Mouse (Mus musculus): ENCODE data around the gene Hrc. TPM values are rescaled to one million over a fixed set of nuclear protein-coding genes. Genes with fewer than 3 reads are reported as not detected.

The Hrc gene
- total and polyA plus RNA-seq, 3 experiments = 0.16 TPM; not detected in 2

DNA sequence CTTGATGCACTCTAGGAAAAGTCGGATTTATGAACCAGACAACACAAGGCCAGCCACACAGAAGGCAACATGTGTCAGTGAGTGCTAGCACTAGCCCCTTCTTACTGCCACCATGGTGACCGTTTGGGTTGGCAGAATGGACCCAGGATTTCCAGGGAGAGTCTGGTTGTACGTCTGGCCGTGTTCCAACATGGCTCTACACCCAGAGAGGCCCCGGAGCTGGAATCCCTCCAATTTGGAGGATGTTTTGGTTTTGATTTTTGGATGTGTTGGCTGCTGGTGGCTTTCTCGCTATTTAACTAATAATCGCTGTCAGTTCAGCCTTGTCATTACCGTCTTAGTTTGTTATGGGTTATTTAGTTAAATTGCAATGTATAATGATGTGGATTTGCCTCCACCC is 32.5 kb upstream of the Hrc start:
- ATAC-seq (ENCODE audit: extremely low read depth, insufficient number of reproducible peaks, low FRiP score, poor library complexity, severe bottlenecking) (no peak), DNase-seq (ENCODE audit: low spot score) (no peak)
- peaks cover 42% of the 10 kb centered on the region for H3K27me3 ChIP-seq (ENCODE audit: insufficient read depth, low read length)
- no peak for TF ChIP-seq GATA1 (IDR thresholded peaks at IDR 0.05; ENCODE audit: borderline replicate concordance, low read length)
- TF ChIP-seq TAL1 (conservative IDR thresholded peaks at IDR 0.05; ENCODE audit: low read depth, low read length) = no peak
- H3K4me1 ChIP-seq (ENCODE audit: insufficient read depth, low read depth, low read length) = peaks cover 7% of the 10 kb centered on the region
- H3K9me3 ChIP-seq (replicated peaks) = no peaks in the 10 kb centered on the region
- no peak overlapping the region for H3K4me3 ChIP-seq (ENCODE audit: low read depth, low read length)
- no peaks in the 10 kb centered on the region for H3K36me3 ChIP-seq (replicated peaks)

DNA sequence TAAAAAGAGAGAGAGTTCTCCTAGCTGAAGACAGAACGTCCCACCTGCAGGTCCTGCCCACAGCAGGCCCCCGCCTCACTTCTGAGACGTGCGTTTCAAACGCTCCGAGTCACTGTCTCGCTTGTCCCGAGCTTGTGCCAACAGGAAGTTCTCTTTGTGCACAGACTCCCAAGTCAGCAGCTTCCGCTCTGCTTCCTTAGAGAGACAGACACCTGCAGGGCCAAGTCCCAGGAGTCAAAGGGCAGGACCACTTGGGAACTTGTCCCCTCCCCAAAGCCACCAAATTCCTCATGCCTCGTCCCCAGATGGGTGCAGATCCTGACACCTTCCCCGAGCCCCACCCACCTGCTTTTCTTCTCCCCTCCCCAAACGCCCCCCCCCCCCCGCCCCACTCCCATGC is 30.2 kb upstream of the Hrc start:
- H3K9me3 ChIP-seq (replicated peaks) = no peaks in the 10 kb centered on the region
- peaks cover 4% of the 10 kb centered on the region for H3K4me1 ChIP-seq (ENCODE audit: insufficient read depth, low read depth, low read length)
- peaks cover 46% of the 10 kb centered on the region for H3K27me3 ChIP-seq (ENCODE audit: insufficient read depth, low read length)
- DNase-seq (ENCODE audit: low spot score) (no peak), ATAC-seq (ENCODE audit: extremely low read depth, insufficient number of reproducible peaks, low FRiP score, poor library complexity, severe bottlenecking) (no peak)
- H3K4me3 ChIP-seq (ENCODE audit: low read depth, low read length) = no peak overlapping the region
- H3K36me3 ChIP-seq (replicated peaks) = no peaks in the 10 kb centered on the region
- TF ChIP-seq GATA1 (IDR thresholded peaks at IDR 0.05; ENCODE audit: borderline replicate concordance, low read length) (no peak), GATA2 (IDR thresholded peaks at IDR 0.05; ENCODE audit: borderline replicate concordance, low read depth, low read length) (no peak), TAL1 (conservative IDR thresholded peaks at IDR 0.05; ENCODE audit: low read depth, low read length) (no peak), POLR2AphosphoS5 (IDR thresholded peaks at IDR 0.05; ENCODE audit: insufficient replicate concordance, low read depth, low read length) (no peak), CTCF (IDR thresholded peaks at IDR 0.05; ENCODE audit: low read depth, low read length) (no peak)

DNA sequence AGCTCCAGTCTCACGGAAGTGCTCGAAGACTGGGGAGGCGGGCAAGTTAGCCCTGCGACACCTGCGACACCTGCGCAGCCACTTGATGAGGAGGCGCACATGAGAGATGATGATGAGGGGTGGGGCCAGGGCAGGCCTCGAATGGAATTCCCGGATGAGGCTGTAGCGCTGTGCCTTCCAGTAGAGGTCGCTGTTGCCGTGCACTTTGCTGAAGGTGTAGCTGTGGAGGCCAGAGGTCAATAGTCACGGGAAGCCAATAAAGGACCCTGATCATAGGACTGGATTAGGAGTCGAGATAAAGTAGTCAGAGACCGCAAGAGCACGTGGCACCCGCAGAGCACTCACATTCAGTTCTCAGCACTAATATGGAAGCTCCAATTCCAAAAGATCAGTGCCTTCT is 29.8 kb upstream of the Hrc start:
- no peaks in the 10 kb centered on the region for H3K36me3 ChIP-seq (replicated peaks)
- ATAC-seq (ENCODE audit: extremely low read depth, insufficient number of reproducible peaks, low FRiP score, poor library complexity, severe bottlenecking) = no peak
- DNase-seq (ENCODE audit: low spot score) = peak; percentile 28
- H3K4me3 ChIP-seq (ENCODE audit: low read depth, low read length) = no peak overlapping the region
- TF ChIP-seq CTCF (IDR thresholded peaks at IDR 0.05; ENCODE audit: low read depth, low read length) (peak; percentile 32; the same call in 1 of the 2 replicates), POLR2AphosphoS5 (IDR thresholded peaks at IDR 0.05; ENCODE audit: insufficient replicate concordance, low read depth, low read length) (no peak)
- H3K4me1 ChIP-seq (ENCODE audit: insufficient read depth, low read depth, low read length) = peaks cover 4% of the 10 kb centered on the region
- H3K27me3 ChIP-seq (ENCODE audit: insufficient read depth, low read length) = peaks cover 49% of the 10 kb centered on the region
- H3K9me3 ChIP-seq (replicated peaks) = no peaks in the 10 kb centered on the region

DNA sequence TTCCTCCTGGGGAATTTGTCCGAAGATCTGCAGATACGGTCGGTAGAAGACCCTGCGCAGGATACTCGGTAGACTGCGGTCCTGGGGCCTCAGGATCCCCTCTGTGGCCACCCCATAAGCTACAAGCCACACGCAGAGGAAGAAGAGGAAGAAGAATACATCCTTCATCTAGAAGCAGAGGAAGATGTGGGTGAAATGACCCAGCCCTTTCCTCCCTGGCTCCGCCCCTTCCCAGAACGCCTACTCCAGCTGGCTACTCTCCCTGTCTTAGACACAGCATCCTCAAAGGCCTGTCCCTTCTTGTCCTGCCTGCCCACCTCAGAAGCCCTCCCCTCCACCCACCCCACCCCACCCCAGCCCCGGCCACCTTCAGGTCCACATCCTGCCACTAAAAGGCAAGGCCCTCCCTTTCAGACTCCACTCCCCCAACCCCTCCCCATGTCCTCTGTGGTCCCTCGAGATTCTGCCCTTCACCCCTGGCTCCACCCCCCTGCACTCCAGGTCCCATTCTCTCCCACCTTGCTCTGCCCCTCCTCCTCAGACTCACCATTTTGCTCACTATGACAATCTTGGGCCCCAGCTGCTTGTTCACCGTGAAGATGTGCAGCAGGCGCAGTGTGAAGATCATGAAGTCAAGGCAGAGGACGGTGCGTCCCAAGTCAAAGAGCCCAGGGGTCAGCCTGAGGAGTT is 26.4 kb upstream of the Hrc start:
- peaks cover 7% of the 10 kb centered on the region for H3K4me1 ChIP-seq (ENCODE audit: insufficient read depth, low read depth, low read length)
- no peaks in the 10 kb centered on the region for H3K36me3 ChIP-seq (replicated peaks)
- H3K27me3 ChIP-seq (ENCODE audit: insufficient read depth, low read length) = peaks cover 34% of the 10 kb centered on the region
- TF ChIP-seq POLR2AphosphoS5 (IDR thresholded peaks at IDR 0.05; ENCODE audit: insufficient replicate concordance, low read depth, low read length) (no peak), GATA1 (IDR thresholded peaks at IDR 0.05; ENCODE audit: borderline replicate concordance, low read length) (no peak), CTCF (IDR thresholded peaks at IDR 0.05; ENCODE audit: low read depth, low read length) (no peak), GATA2 (IDR thresholded peaks at IDR 0.05; ENCODE audit: borderline replicate concordance, low read depth, low read length) (no peak), TAL1 (conservative IDR thresholded peaks at IDR 0.05; ENCODE audit: low read depth, low read length) (no peak)
- ATAC-seq (ENCODE audit: extremely low read depth, insufficient number of reproducible peaks, low FRiP score, poor library complexity, severe bottlenecking) (no peak), DNase-seq (ENCODE audit: low spot score) (no peak)
- H3K9me3 ChIP-seq (replicated peaks) = no peaks in the 10 kb centered on the region
- H3K4me3 ChIP-seq (ENCODE audit: low read depth, low read length) = no peak overlapping the region

DNA sequence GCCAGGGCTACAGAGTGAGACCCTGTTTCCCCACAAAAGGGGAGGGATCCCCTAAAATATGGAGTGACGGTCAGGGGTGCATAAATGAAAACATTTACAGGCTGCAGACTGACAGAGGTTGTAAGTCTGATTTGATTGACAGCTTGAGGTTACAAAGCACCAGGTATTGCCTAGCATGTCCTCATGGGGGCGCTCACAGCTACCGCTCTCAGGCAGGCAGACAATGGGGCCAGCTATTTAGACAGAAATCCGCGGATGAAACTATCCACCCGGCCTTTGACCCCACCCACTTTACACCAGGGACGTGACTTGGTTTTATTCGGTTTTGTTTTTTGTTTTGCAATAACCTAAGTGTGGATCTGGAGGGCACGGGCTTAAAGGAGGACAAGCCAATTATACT is 25.6 kb upstream of the Hrc start:
- no peak for DNase-seq (ENCODE audit: low spot score)
- no peaks in the 10 kb centered on the region for H3K36me3 ChIP-seq (replicated peaks)
- no peaks in the 10 kb centered on the region for H3K9me3 ChIP-seq (replicated peaks)
- TF ChIP-seq GATA1 (IDR thresholded peaks at IDR 0.05; ENCODE audit: borderline replicate concordance, low read length) (no peak), POLR2AphosphoS5 (IDR thresholded peaks at IDR 0.05; ENCODE audit: insufficient replicate concordance, low read depth, low read length) (no peak), GATA2 (IDR thresholded peaks at IDR 0.05; ENCODE audit: borderline replicate concordance, low read depth, low read length) (no peak), TAL1 (conservative IDR thresholded peaks at IDR 0.05; ENCODE audit: low read depth, low read length) (no peak), CTCF (IDR thresholded peaks at IDR 0.05; ENCODE audit: low read depth, low read length) (0 out of 2 replicates have a peak, but pooled peaks have one; percentile 19)
- H3K4me3 ChIP-seq (ENCODE audit: low read depth, low read length) = no peak overlapping the region
- peaks cover 30% of the 10 kb centered on the region for H3K27me3 ChIP-seq (ENCODE audit: insufficient read depth, low read length)
- peaks cover 7% of the 10 kb centered on the region for H3K4me1 ChIP-seq (ENCODE audit: insufficient read depth, low read depth, low read length)
- no peak for ATAC-seq (ENCODE audit: extremely low read depth, insufficient number of reproducible peaks, low FRiP score, poor library complexity, severe bottlenecking)

DNA sequence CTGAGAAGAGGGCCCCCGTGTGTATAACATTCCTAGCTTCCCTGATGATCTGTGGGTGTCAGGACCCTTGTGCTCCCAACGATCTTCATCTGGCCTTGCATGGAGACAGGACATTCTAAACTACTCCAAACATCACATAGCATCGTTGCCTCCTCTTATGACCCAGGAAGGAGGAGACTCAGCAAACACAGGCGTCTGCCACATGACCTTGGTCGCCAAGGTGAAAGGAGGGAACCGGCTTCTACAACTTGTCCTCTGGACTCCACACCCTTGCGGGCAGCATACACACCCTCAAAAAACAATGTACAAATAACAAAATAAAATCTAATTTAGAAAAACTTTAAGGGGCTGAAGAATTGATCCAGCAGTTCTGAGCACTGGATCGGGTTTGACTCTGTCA is 23.1 kb upstream of the Hrc start:
- ATAC-seq (ENCODE audit: extremely low read depth, insufficient number of reproducible peaks, low FRiP score, poor library complexity, severe bottlenecking) (no peak), DNase-seq (ENCODE audit: low spot score) (no peak)
- Histone ChIP-seq H3K4me1 (ENCODE audit: insufficient read depth, low read depth, low read length) (peaks cover 3% of the 10 kb centered on the region; the same call in 1 of the 2 replicates), H3K4me3 (ENCODE audit: low read depth, low read length) (no peak overlapping the region), H3K9me3 (replicated peaks) (no peaks in the 10 kb centered on the region), H3K36me3 (replicated peaks) (no peaks in the 10 kb centered on the region), H3K27me3 (ENCODE audit: insufficient read depth, low read length) (peaks cover 33% of the 10 kb centered on the region)
- no peak for TF ChIP-seq GATA2 (IDR thresholded peaks at IDR 0.05; ENCODE audit: borderline replicate concordance, low read depth, low read length)
- no peak for TF ChIP-seq TAL1 (conservative IDR thresholded peaks at IDR 0.05; ENCODE audit: low read depth, low read length)
- TF ChIP-seq CTCF (IDR thresholded peaks at IDR 0.05; ENCODE audit: low read depth, low read length) = no peak
- TF ChIP-seq POLR2AphosphoS5 (IDR thresholded peaks at IDR 0.05; ENCODE audit: insufficient replicate concordance, low read depth, low read length) = no peak
- TF ChIP-seq GATA1 (IDR thresholded peaks at IDR 0.05; ENCODE audit: borderline replicate concordance, low read length) = no peak
